Mouse (Mus musculus): Measurements from ENCODE around the gene Prpf6. TPM values are rescaled to one million over a fixed set of nuclear protein-coding genes. Genes with fewer than 3 reads are reported as not detected.
A peak's percentile ranks its signal among the peaks of the same experiment; 100 is the strongest.

Prpf6 gene
- polyA plus RNA-seq, 1 experiment from 2014 or later = 43.0 TPM

DNA sequence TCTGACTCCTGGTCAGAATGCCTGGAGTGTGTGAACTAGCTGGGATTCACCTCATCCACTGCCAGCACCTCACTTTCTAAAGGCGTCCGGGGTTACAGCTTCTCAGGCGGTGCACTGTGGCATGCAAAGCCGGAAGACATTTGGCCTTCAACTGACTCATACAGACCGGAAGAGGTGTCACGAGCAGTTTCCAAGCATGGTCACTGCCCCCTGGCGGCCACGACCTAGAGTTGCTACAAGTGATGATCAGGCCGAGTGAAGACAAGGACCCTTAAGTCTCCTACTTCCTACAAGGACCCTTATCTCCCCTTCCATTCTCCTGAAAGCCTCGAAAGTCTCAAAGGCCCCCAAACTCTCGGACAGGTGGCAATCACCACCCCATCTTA lies 10.7 kb upstream of the Prpf6 start:
- Histone ChIP-seq H3K9me3 (ENCODE audit: control insufficient read depth, low read length) (no peaks in the 10 kb centered on the region), H3K4me1 (ENCODE audit: control insufficient read depth in 2 of 2, insufficient read depth in 2 of 2, low read length in 2 of 2) (peaks cover 25 to 37% of the 10 kb centered on the region in 2 experiments), H3K9ac (ENCODE audit: low read length) (peak overlapping the region; percentile 94), H3K4me2 (ENCODE audit: low read length) (peak overlapping the region; percentile 92), H3K27ac (replicated peaks in 1 of 2; ENCODE audit: control insufficient read depth in 1 of 2, insufficient read depth in 1 of 2, low read depth in 2 of 2, low read length in 2 of 2) (peak overlapping the region; percentile 90 to 95), H3K27me3 (ENCODE audit: control insufficient read depth, insufficient read depth, low read length) (no peaks in the 10 kb centered on the region), H3K36me3 (ENCODE audit: control insufficient read depth, insufficient read depth, low read length) (peaks cover 30% of the 10 kb centered on the region), H3K4me3 (ENCODE audit: control insufficient read depth in 1 of 2, insufficient read depth in 1 of 2, low read depth in 1 of 2, low read length in 2 of 2) (peak overlapping the region; percentile 84 to 90)
- WGBS = under 1% methylated on average over 11 of the region's 11 CpGs
- peak; percentile 72 for ATAC-seq (ENCODE audit: insufficient number of reproducible peaks, insufficient read depth, low FRiP score, low read depth)

- Histone ChIP-seq H3K36me3 (ENCODE audit: control insufficient read depth, insufficient read depth, low read length) (peaks cover 36% of the 10 kb centered on the region), H3K9ac (ENCODE audit: low read length) (peak overlapping the region; percentile 94), H3K9me3 (ENCODE audit: control insufficient read depth, low read length) (no peaks in the 10 kb centered on the region), H3K4me1 (ENCODE audit: control insufficient read depth in 2 of 2, insufficient read depth in 2 of 2, low read length in 2 of 2) (peaks cover 25 to 37% of the 10 kb centered on the region in 2 experiments), H3K27ac (replicated peaks in 1 of 2; ENCODE audit: control insufficient read depth in 1 of 2, insufficient read depth in 1 of 2, low read depth in 2 of 2, low read length in 2 of 2) (peak overlapping the region; percentile 90 to 95), H3K4me3 (ENCODE audit: control insufficient read depth in 1 of 2, insufficient read depth in 1 of 2, low read depth in 1 of 2, low read length in 2 of 2) (peak overlapping the region; percentile 84 to 90), H3K4me2 (ENCODE audit: low read length) (peak overlapping the region; percentile 92), H3K27me3 (ENCODE audit: control insufficient read depth, insufficient read depth, low read length) (no peaks in the 10 kb centered on the region)
- WGBS = under 1% methylated on average over 49 of the region's 49 CpGs
- ATAC-seq (ENCODE audit: insufficient number of reproducible peaks, insufficient read depth, low FRiP score, low read depth) = peak; percentile 77
Observed at GRCm38 (mm10) chr2:181581402-181582120, 10.1 kb upstream of the Prpf6 start.

DNA sequence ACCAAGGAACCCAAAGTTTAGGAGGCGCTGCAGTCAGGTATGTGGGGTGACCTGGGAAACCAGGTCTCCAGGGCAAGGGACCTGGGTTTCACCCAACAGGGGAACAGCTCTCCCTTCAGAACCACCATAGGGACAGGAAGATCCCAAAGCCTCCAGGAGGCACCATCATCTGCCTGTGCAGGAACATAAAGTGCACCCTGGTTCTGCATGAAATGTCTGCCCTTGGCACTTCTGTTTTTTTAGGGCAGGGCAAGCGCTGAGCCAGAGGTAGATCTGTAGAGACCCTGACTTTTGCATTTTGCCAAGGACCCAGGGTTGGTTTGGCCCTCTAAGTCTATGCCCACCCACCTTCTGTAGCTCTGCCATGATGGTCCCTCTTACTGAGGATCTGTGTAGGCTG lies 9.3 kb upstream of the Prpf6 start:
- Histone ChIP-seq H3K4me3 (ENCODE audit: control insufficient read depth in 1 of 2, insufficient read depth in 1 of 2, low read depth in 1 of 2, low read length in 2 of 2) (peak overlapping the region in 1 of 2 experiments; percentile 90; a peak in 2 of 4 replicates), H3K9ac (ENCODE audit: low read length) (0 out of 2 replicates have a peak overlapping the region, but pooled peaks have one; percentile 94)

GRCm38 (mm10) chr2:181582939-181583338 lies 8.7 kb upstream of the Prpf6 start:
- ATAC-seq (ENCODE audit: insufficient number of reproducible peaks, insufficient read depth, low FRiP score, low read depth) = no peak
- Histone ChIP-seq H3K4me3 (ENCODE audit: control insufficient read depth in 1 of 2, insufficient read depth in 1 of 2, low read depth in 1 of 2, low read length in 2 of 2) (no peak overlapping the region), H3K27ac (replicated peaks in 1 of 2; ENCODE audit: control insufficient read depth in 1 of 2, insufficient read depth in 1 of 2, low read depth in 2 of 2, low read length in 2 of 2) (no peak overlapping the region), H3K27me3 (ENCODE audit: control insufficient read depth, insufficient read depth, low read length) (no peaks in the 10 kb centered on the region), H3K4me2 (ENCODE audit: low read length) (no peak overlapping the region), H3K36me3 (ENCODE audit: control insufficient read depth, insufficient read depth, low read length) (peaks cover 49% of the 10 kb centered on the region), H3K9ac (ENCODE audit: low read length) (no peak overlapping the region), H3K9me3 (ENCODE audit: control insufficient read depth, low read length) (no peaks in the 10 kb centered on the region), H3K4me1 (ENCODE audit: control insufficient read depth in 2 of 2, insufficient read depth in 2 of 2, low read length in 2 of 2) (peaks cover 22 to 31% of the 10 kb centered on the region in 2 experiments)
- 75% methylated on average over 1 of the region's 1 CpGs for WGBS

More for the DNA sequence above, 9.3 kb upstream of the Prpf6 start:
- WGBS = 86% methylated on average over 2 of the region's 2 CpGs
- no peak for ATAC-seq (ENCODE audit: insufficient number of reproducible peaks, insufficient read depth, low FRiP score, low read depth)
- H3K4me1 ChIP-seq (ENCODE audit: control insufficient read depth in 2 of 2, insufficient read depth in 2 of 2, low read length in 2 of 2) = peaks cover 25 to 37% of the 10 kb centered on the region in 2 experiments
- H3K9me3 ChIP-seq (ENCODE audit: control insufficient read depth, low read length) = no peaks in the 10 kb centered on the region
- peak overlapping the region in 1 of 2 experiments; percentile 95; a peak in 1 of 4 replicates for H3K27ac ChIP-seq (replicated peaks in 1 of 2; ENCODE audit: control insufficient read depth in 1 of 2, insufficient read depth in 1 of 2, low read depth in 2 of 2, low read length in 2 of 2)
- no peaks in the 10 kb centered on the region for H3K27me3 ChIP-seq (ENCODE audit: control insufficient read depth, insufficient read depth, low read length)
- H3K36me3 ChIP-seq (ENCODE audit: control insufficient read depth, insufficient read depth, low read length) = peaks cover 44% of the 10 kb centered on the region
- H3K4me2 ChIP-seq (ENCODE audit: low read length) = peak overlapping the region; percentile 92

DNA sequence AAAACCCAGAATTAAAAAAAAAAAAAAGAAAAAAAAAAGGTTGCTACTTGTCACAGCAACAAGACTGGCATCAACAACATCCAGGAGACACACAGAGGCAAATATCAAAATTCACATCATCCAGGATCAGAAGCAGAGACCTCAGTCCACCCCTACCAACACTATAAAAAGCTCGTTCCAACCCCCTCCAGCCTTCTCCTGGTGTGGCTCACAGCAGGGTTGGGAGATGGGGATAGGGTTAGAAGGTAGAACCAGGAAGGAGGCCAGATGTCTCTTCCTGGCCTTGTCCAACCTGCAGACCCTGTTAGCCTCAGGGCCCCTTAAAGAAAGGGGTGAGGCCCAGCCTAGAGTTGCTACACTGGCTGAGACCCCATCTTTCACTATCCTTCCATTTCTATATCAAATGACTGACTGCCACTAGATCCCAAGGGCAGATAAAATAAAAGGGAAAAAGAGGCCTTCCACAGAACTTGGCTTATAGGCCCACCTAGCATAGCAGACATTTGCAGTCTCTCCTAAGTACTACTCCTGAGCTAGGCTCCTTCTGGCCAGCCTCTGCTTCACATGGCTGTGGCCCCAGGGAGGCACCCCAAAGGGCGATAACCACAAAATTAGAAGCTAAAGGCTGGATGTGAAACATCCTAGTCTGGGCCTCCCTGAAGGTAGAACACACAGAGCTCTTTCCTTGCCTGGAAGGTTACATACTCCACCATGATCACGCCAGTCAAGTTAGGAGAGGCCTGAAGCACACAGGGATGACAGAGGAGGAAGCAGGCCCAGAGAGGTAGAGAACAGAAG lies 8.0 kb upstream of the Prpf6 start:
- H3K9ac ChIP-seq (ENCODE audit: low read length) = no peak overlapping the region
- H3K4me3 ChIP-seq (ENCODE audit: control insufficient read depth in 1 of 2, insufficient read depth in 1 of 2, low read depth in 1 of 2, low read length in 2 of 2) = no peak overlapping the region
- H3K27me3 ChIP-seq (ENCODE audit: control insufficient read depth, insufficient read depth, low read length) = no peaks in the 10 kb centered on the region
- no peak overlapping the region for H3K4me2 ChIP-seq (ENCODE audit: low read length)
- no peak overlapping the region for H3K27ac ChIP-seq (replicated peaks in 1 of 2; ENCODE audit: control insufficient read depth in 1 of 2, insufficient read depth in 1 of 2, low read depth in 2 of 2, low read length in 2 of 2)
- 83% methylated on average over 3 of the region's 3 CpGs for WGBS
- no peak for ATAC-seq (ENCODE audit: insufficient number of reproducible peaks, insufficient read depth, low FRiP score, low read depth)
- no peaks in the 10 kb centered on the region for H3K9me3 ChIP-seq (ENCODE audit: control insufficient read depth, low read length)
- H3K36me3 ChIP-seq (ENCODE audit: control insufficient read depth, insufficient read depth, low read length) = peaks cover 57% of the 10 kb centered on the region
- H3K4me1 ChIP-seq (ENCODE audit: control insufficient read depth in 2 of 2, insufficient read depth in 2 of 2, low read length in 2 of 2) = peaks cover 15 to 24% of the 10 kb centered on the region in 2 experiments

DNA sequence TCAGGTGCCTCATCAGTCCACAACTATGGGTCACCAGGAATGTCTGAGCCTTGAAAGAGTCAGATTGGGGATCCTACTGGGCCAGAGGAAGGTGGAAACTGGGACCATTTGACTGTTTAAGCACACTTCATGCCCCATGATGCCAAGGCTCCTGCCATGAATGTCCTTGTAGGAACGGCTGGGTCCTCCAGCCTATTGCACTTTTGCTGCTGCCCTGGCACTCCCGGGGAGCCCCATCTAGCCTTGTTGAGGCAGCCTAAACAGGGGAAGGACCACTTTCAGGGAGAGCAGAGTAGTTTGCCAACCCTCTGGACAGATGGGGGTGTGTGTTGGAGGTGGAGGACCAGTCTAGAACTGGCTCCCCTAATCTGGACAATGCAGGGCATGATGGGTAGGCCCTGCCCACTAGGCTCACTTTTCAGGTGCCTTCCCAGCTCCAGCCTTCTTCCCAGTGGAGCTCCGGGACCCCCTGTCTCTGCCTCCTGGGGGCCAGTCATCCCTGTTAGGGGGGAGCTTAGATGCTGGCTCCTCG lies 7.2 kb upstream of the Prpf6 start, which contains the start of gene Uckl1:
Gene Uckl1 (minus strand): TSS at position 482 of the 532 bp plus-strand sequence.
- 94% methylated on average over 4 of the region's 4 CpGs for WGBS
- H3K9me3 ChIP-seq (ENCODE audit: control insufficient read depth, low read length) = no peaks in the 10 kb centered on the region
- no peak for ATAC-seq (ENCODE audit: insufficient number of reproducible peaks, insufficient read depth, low FRiP score, low read depth)
- peaks cover 65% of the 10 kb centered on the region for H3K36me3 ChIP-seq (ENCODE audit: control insufficient read depth, insufficient read depth, low read length)
- no peak within 1 kb of the TSS for H3K27ac ChIP-seq (replicated peaks in 1 of 2; ENCODE audit: control insufficient read depth in 1 of 2, insufficient read depth in 1 of 2, low read depth in 2 of 2, low read length in 2 of 2)
- no peak within 1 kb of the TSS for H3K4me2 ChIP-seq (ENCODE audit: low read length)
- no peak within 1 kb of the TSS for H3K4me3 ChIP-seq (ENCODE audit: control insufficient read depth in 1 of 2, insufficient read depth in 1 of 2, low read depth in 1 of 2, low read length in 2 of 2)
- no peak within 1 kb of the TSS for H3K9ac ChIP-seq (ENCODE audit: low read length)
- peaks cover 7 to 15% of the 10 kb centered on the region in 2 experiments for H3K4me1 ChIP-seq (ENCODE audit: control insufficient read depth in 2 of 2, insufficient read depth in 2 of 2, low read length in 2 of 2)
- H3K27me3 ChIP-seq (ENCODE audit: control insufficient read depth, insufficient read depth, low read length) = no peaks in the 10 kb centered on the region

DNA sequence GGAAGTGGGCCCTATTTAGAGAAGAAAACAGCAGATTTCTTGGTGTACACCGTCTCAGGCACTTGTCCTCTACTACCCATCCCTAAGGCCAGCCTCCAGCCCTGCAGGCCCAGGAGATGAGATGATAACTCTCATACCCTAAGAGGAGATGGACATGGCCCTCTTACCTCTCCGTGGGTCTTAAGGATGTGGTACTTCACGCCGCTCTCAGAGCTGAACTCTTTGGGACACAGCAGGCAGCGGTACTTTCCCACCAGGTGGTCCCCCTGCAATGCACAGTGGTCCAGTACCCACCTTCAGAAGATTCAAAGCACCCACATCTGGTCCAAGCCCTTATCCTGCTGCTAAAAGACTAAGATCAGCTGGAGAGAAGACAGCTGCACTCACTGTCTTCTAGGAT lies 6.2 kb upstream of the Prpf6 start:
- peaks cover 4 to 7% of the 10 kb centered on the region in 2 experiments; a peak in 3 of 4 replicates for H3K4me1 ChIP-seq (ENCODE audit: control insufficient read depth in 2 of 2, insufficient read depth in 2 of 2, low read length in 2 of 2)
- no peak overlapping the region for H3K4me3 ChIP-seq (ENCODE audit: control insufficient read depth in 1 of 2, insufficient read depth in 1 of 2, low read depth in 1 of 2, low read length in 2 of 2)
- no peak overlapping the region for H3K9ac ChIP-seq (ENCODE audit: low read length)
- 87% methylated on average over 5 of the region's 5 CpGs for WGBS
- no peak for ATAC-seq (ENCODE audit: insufficient number of reproducible peaks, insufficient read depth, low FRiP score, low read depth)
- no peak overlapping the region for H3K27ac ChIP-seq (replicated peaks in 1 of 2; ENCODE audit: control insufficient read depth in 1 of 2, insufficient read depth in 1 of 2, low read depth in 2 of 2, low read length in 2 of 2)
- H3K9me3 ChIP-seq (ENCODE audit: control insufficient read depth, low read length) = no peaks in the 10 kb centered on the region
- no peaks in the 10 kb centered on the region for H3K27me3 ChIP-seq (ENCODE audit: control insufficient read depth, insufficient read depth, low read length)
- H3K36me3 ChIP-seq (ENCODE audit: control insufficient read depth, insufficient read depth, low read length) = peaks cover 75% of the 10 kb centered on the region
- no peak overlapping the region for H3K4me2 ChIP-seq (ENCODE audit: low read length)
